Mouse (Mus musculus) limb, embryonic 15.5 days (tissue): ENCODE data around the gene Hps4. TPM values are rescaled to one million over a fixed set of nuclear protein-coding genes. Genes with fewer than 3 reads are reported as not detected.

ENCODE experiments used
- ATAC-seq: fragments of 200-750 bp; cut with Nextera tagmentation; 2 replicates; pipeline ENCODE4 v1.8.0; 2017; ENCODE audit warnings: low read depth, moderate TSS enrichment; ENCODE audit not compliant: insufficient number of reproducible peaks, low FRiP score, low TSS enrichment
- H3K27ac ChIP-seq: fragments of 300-500 bp; sonication (generic); 2 replicates; pipeline ENCODE4 v1.5.1; 2015; ENCODE audit warnings: moderate library complexity, mild to moderate bottlenecking, inconsistent platforms
- H3K27me3 ChIP-seq: fragments of 300-500 bp; sonication (generic); 2 replicates; pipeline ENCODE4 v1.6.1; 2015; ENCODE audit warnings: inconsistent platforms
- H3K36me3 ChIP-seq: fragments of 300-500 bp; sonication (generic); 2 replicates; pipeline ENCODE4 v1.6.1; 2015; ENCODE audit warnings: inconsistent platforms
- H3K4me1 ChIP-seq: fragments of 300-500 bp; sonication (generic); 2 replicates; pipeline ENCODE4 v1.6.1; 2015; ENCODE audit warnings: inconsistent platforms
- H3K4me2 ChIP-seq: fragments of 300-500 bp; sonication (generic); 2 replicates; pipeline ENCODE4 v1.6.1; 2015; ENCODE audit warnings: mild to moderate bottlenecking, inconsistent platforms
- H3K4me3 ChIP-seq: fragments of 300-500 bp; sonication (generic); 2 replicates; pipeline ENCODE4 v1.5.1; 2015; ENCODE audit warnings: mild to moderate bottlenecking, inconsistent platforms
- H3K9ac ChIP-seq: fragments of 300-500 bp; sonication (generic); 2 replicates; pipeline ENCODE4 v1.6.1; 2015; ENCODE audit warnings: inconsistent platforms
- H3K9me3 ChIP-seq: fragments of 300-500 bp; sonication (generic); 2 replicates; pipeline ENCODE4 v1.6.1; 2016; ENCODE audit warnings: inconsistent platforms
- WGBS: fragments of 180-500 bp; shearing (Covaris S2); methylation state at CpG from one replicate; pipeline ENCODE4 v1.1.7; 2015; 5-methylcytosine and 5-hydroxymethylcytosine counted together
- polyA plus RNA-seq: library from polyadenylated mRNA; unstranded; fragments of >200 nt; fragmentation: Nextera tagmentation; extraction: Ambion mirVana; gene quantifications from 2 replicates; pipeline ENCODE4 v1.2.1, GENCODE M21; 2015

The Hps4 gene
- polyA plus RNA-seq, 1 experiment from 2014 or later = 34.8 TPM

GRCm38 (mm10) chr5:112370236-112370813 lies 27.4 kb downstream of the Hps4 start:
- no peak overlapping the region for H3K27ac ChIP-seq
- 87% methylated on average over 12 of the region's 12 CpGs for WGBS
- no peaks in the 10 kb centered on the region for H3K27me3 ChIP-seq
- H3K36me3 ChIP-seq = peaks cover 81% of the 10 kb centered on the region
- no peaks in the 10 kb centered on the region for H3K9me3 ChIP-seq
- no peaks in the 10 kb centered on the region for H3K4me1 ChIP-seq
- no peak overlapping the region for H3K4me3 ChIP-seq
- ATAC-seq = no peak
- no peak overlapping the region for H3K9ac ChIP-seq
- H3K4me2 ChIP-seq = no peak overlapping the region

- no peak for ATAC-seq
- Histone ChIP-seq H3K4me2 (no peak overlapping the region), H3K27me3 (no peaks in the 10 kb centered on the region), H3K27ac (no peak overlapping the region), H3K4me3 (no peak overlapping the region), H3K9ac (no peak overlapping the region), H3K4me1 (no peaks in the 10 kb centered on the region), H3K9me3 (no peaks in the 10 kb centered on the region), H3K36me3 (peaks cover 83% of the 10 kb centered on the region)
- WGBS = 77% methylated on average over 7 of the region's 7 CpGs
Measured at GRCm38 (mm10) chr5:112371933-112372332, 29.1 kb downstream of the Hps4 start.

- no peak overlapping the region for H3K27ac ChIP-seq
- no peak overlapping the region for H3K9ac ChIP-seq
- H3K27me3 ChIP-seq = no peaks in the 10 kb centered on the region
- 79% methylated on average over 4 of the region's 4 CpGs for WGBS
- ATAC-seq = no peak
- no peak overlapping the region for H3K4me2 ChIP-seq
- H3K9me3 ChIP-seq = no peaks in the 10 kb centered on the region
- H3K4me3 ChIP-seq = no peak overlapping the region
- H3K4me1 ChIP-seq = no peaks in the 10 kb centered on the region
- H3K36me3 ChIP-seq = peaks cover 73% of the 10 kb centered on the region
Measured at GRCm38 (mm10) chr5:112376111-112376510, 33.2 kb downstream of the Hps4 start.

GRCm38 (mm10) chr5:112377380-112377779 lies 34.5 kb downstream of the Hps4 start:
- H3K27ac ChIP-seq = no peak overlapping the region
- no peak overlapping the region for H3K9ac ChIP-seq
- 96% methylated on average over 1 of the region's 1 CpGs for WGBS
- H3K4me2 ChIP-seq = no peak overlapping the region
- 0 out of 2 replicates have a peak, but pooled peaks cover 7% of the 10 kb centered on the region for H3K4me1 ChIP-seq
- no peak for ATAC-seq
- no peak overlapping the region for H3K4me3 ChIP-seq
- no peaks in the 10 kb centered on the region for H3K27me3 ChIP-seq
- H3K9me3 ChIP-seq = no peaks in the 10 kb centered on the region
- peaks cover 69% of the 10 kb centered on the region for H3K36me3 ChIP-seq

- Histone ChIP-seq H3K9me3 (no peaks in the 10 kb centered on the region), H3K4me1 (peaks cover 17% of the 10 kb centered on the region), H3K4me2 (no peak overlapping the region), H3K27ac (no peak overlapping the region), H3K9ac (no peak overlapping the region), H3K27me3 (no peaks in the 10 kb centered on the region), H3K4me3 (no peak overlapping the region), H3K36me3 (peaks cover 56% of the 10 kb centered on the region)
- no peak for ATAC-seq
- WGBS = 86% methylated on average over 6 of the region's 6 CpGs
Measured at GRCm38 (mm10) chr5:112378716-112379115, 35.8 kb downstream of the Hps4 start.

- no peak overlapping the region for H3K4me3 ChIP-seq
- H3K36me3 ChIP-seq = peaks cover 42% of the 10 kb centered on the region
- H3K9me3 ChIP-seq = no peaks in the 10 kb centered on the region
- H3K27me3 ChIP-seq = no peaks in the 10 kb centered on the region
- H3K4me1 ChIP-seq = peaks cover 17% of the 10 kb centered on the region
- WGBS = 85% methylated on average over 11 of the region's 11 CpGs
- no peak for ATAC-seq
- H3K4me2 ChIP-seq = no peak overlapping the region
- no peak overlapping the region for H3K9ac ChIP-seq
- no peak overlapping the region for H3K27ac ChIP-seq
Measured at GRCm38 (mm10) chr5:112381154-112381553, 38.3 kb downstream of the Hps4 start.

GRCm38 (mm10) chr5:112382042-112382441 lies 39.2 kb downstream of the Hps4 start:
- 81% methylated on average over 9 of the region's 9 CpGs for WGBS
- Histone ChIP-seq H3K9ac (no peak overlapping the region), H3K27me3 (no peaks in the 10 kb centered on the region), H3K36me3 (peaks cover 46% of the 10 kb centered on the region), H3K4me2 (no peak overlapping the region), H3K4me1 (peaks cover 17% of the 10 kb centered on the region), H3K4me3 (no peak overlapping the region), H3K27ac (peak overlapping the region; percentile 67), H3K9me3 (no peaks in the 10 kb centered on the region)
- ATAC-seq = no peak

GRCm38 (mm10) chr5:112382641-112383330 lies 39.9 kb downstream of the Hps4 start:
- ATAC-seq = peak; percentile 55; the same call in 1 of the 2 replicates
- no peaks in the 10 kb centered on the region for H3K27me3 ChIP-seq
- H3K4me2 ChIP-seq = no peak overlapping the region
- H3K27ac ChIP-seq = peak overlapping the region; percentile 78
- no peaks in the 10 kb centered on the region for H3K9me3 ChIP-seq
- no peak overlapping the region for H3K9ac ChIP-seq
- H3K36me3 ChIP-seq = peaks cover 40% of the 10 kb centered on the region
- H3K4me1 ChIP-seq = peaks cover 17% of the 10 kb centered on the region
- WGBS = 31% methylated on average over 17 of the region's 17 CpGs
- H3K4me3 ChIP-seq = no peak overlapping the region

- no peak overlapping the region for H3K27ac ChIP-seq
- WGBS = 91% methylated on average over 13 of the region's 13 CpGs
- no peak overlapping the region for H3K9ac ChIP-seq
- peaks cover 22% of the 10 kb centered on the region for H3K36me3 ChIP-seq
- no peak overlapping the region for H3K4me3 ChIP-seq
- peaks cover 20% of the 10 kb centered on the region for H3K4me1 ChIP-seq
- H3K4me2 ChIP-seq = no peak overlapping the region
- H3K9me3 ChIP-seq = no peaks in the 10 kb centered on the region
- ATAC-seq = no peak
- no peaks in the 10 kb centered on the region for H3K27me3 ChIP-seq
Measured at GRCm38 (mm10) chr5:112384805-112385472, 42.1 kb downstream of the Hps4 start.

GRCm38 (mm10) chr5:112385973-112386372 lies 43.1 kb downstream of the Hps4 start:
- H3K27me3 ChIP-seq = no peaks in the 10 kb centered on the region
- 57% methylated on average over 2 of the region's 2 CpGs for whole genome bisulfite sequencing
- no peak overlapping the region for H3K4me2 ChIP-seq
- no peaks in the 10 kb centered on the region for H3K9me3 ChIP-seq
- no peak for ATAC-seq
- H3K36me3 ChIP-seq = peaks cover 20% of the 10 kb centered on the region
- no peak overlapping the region for H3K27ac ChIP-seq
- peaks cover 20% of the 10 kb centered on the region for H3K4me1 ChIP-seq
- no peak overlapping the region for H3K4me3 ChIP-seq
- no peak overlapping the region for H3K9ac ChIP-seq

- whole genome bisulfite sequencing = 80% methylated on average over 9 of the region's 9 CpGs
- Histone ChIP-seq H3K4me2 (no peak overlapping the region), H3K9me3 (no peaks in the 10 kb centered on the region), H3K4me1 (peaks cover 14% of the 10 kb centered on the region), H3K36me3 (peaks cover 23% of the 10 kb centered on the region), H3K27ac (no peak overlapping the region), H3K9ac (no peak overlapping the region), H3K4me3 (no peak overlapping the region), H3K27me3 (peaks cover 23% of the 10 kb centered on the region)
- no peak for ATAC-seq
Measured at GRCm38 (mm10) chr5:112389352-112389751, 46.5 kb downstream of the Hps4 start.

- H3K4me1 ChIP-seq = peaks cover 21% of the 10 kb centered on the region
- no peak overlapping the region for H3K4me3 ChIP-seq
- H3K4me2 ChIP-seq = no peak overlapping the region
- H3K27ac ChIP-seq = no peak overlapping the region
- no peak for ATAC-seq
- no peaks in the 10 kb centered on the region for H3K9me3 ChIP-seq
- H3K27me3 ChIP-seq = peaks cover 23% of the 10 kb centered on the region
- H3K9ac ChIP-seq = no peak overlapping the region
- WGBS = 50% methylated on average over 16 of the region's 16 CpGs
- peaks cover 14% of the 10 kb centered on the region for H3K36me3 ChIP-seq
Measured at GRCm38 (mm10) chr5:112391002-112391401, 48.1 kb downstream of the Hps4 start.
